Mouse (Mus musculus) testis, postnatal 10 days (tissue): ENCODE results near the gene Tas2r106.

Source experiments
- DNase-seq: peaks from one replicate; pipeline ENCODE4 v3.0.0; 2021; ENCODE audit warnings: low spot score

The Tas2r106 gene

DNA sequence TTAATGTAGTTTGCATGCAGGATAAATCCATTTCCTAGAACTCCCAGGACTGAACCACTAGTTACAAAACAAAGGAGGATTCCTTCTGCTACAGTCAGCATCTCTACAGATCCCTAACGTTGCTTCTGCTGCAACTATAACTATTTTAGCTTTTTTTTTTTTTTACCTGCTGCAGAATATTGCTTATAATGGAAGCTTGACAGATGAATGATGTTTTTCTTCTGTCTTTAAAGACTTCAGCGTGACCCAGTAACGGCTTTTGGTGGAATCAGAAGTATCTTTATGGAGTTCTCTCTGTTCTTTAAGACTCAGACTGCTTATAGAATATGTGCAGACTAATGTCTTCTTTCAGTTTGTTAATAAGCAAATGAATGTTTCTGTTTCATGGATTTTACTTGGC is at the start of gene Tas2r106:
Tas2r106 (minus strand) TSS at position 101 of the 400 bp plus-strand sequence.
- no peak for DNase-seq

DNA sequence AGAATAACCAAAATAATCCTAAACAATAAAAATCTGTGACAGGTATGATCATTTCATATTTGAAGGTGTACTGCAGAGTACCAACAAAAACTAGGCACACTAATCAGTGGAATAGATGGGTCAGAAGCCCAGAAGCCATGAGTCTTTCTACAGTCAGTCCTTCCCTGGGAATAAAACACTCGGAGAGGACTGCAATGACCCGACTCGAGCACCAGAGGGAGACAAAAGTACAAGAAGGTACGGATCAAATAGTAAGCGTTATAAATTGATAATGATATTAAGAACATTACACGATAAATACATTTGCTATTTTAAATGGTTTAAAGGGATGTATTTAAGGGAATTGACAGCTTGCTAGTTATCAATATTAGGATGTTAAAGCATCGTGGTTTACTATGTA is 34.1 kb upstream of the Tas2r106 start:
- no peak for DNase-seq

DNA sequence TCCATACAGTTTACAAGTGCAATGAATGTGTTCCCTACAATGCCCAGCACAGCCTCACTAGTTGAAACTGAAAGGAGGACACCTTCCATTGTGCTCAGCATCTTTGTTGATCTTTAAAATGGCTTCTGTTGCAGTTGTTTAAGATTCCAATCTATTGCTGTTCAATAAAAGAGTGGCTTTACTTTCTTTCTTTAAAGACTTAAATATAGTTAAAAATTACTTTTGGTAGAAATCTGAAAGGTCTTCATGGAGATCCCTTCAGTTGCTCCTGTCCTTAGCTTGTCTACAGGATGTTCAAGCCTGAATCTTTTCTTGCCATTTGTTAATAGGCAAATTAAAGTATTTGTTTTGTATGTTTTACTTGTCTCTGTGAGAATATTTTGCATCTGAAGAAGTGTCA is 11.3 kb upstream of the Tas2r106 start, which contains the start of gene Tas2r114:
Tas2r114 (minus strand) TSS at position 101 of the 400 bp plus-strand sequence.
- DNase-seq, result no peak

DNA sequence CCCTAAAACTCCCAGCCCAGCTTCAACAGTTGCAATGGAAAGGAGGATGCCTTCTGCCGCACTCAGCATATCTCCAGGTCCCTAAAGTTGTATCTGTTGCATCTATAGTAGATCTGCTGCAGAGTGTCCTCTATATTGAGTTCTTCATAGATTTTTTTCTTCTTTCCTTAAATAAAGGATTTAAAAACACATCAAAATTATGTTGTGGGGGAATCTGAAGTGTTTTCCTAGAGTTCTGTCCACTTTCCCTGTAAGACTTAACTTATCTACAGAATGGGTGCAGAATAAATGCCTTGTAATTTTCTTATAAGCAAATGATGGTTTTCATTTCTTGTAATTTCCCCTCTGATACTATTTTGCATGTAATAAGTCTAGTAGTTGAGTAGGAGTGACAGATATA is 8.7 kb upstream of the Tas2r106 start, which contains the start of gene Tas2r105:
Tas2r105 (minus strand) TSS at position 101 of the 400 bp plus-strand sequence.
- no peak for DNase-seq

DNA sequence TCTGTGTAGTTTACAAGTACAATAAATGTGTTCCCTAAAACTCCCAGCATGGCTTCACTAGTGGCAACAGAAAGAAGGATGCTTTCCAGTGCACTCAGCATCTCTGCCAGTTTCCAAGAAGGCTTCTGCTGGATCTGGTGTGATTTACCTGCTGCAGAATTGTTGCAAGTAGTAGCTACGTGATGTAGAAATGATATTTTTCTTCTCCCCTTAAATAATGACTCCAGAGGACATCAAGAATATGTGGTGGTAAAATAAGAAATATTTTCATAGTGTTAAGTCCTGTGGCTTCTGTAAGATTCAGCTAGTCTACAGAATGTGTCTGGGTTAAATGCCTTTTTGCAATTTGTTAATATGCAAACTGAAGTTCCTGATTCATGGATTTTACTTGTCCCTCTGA is 7.0 kb upstream of the Tas2r106 start, which contains the start of gene Tas2r104:
Tas2r104 (minus strand) TSS at position 101 of the 400 bp plus-strand sequence.
- no peak for DNase-seq

- DNase-seq, result no peak
Observed at GRCm38 (mm10) chr6:131660049-131660448, 18.6 kb downstream of the Tas2r106 start, which contains the start of gene Tas2r107. Gene Tas2r107 (minus strand): TSS chr6:131660149.

GRCm38 (mm10) chr6:131630812-131631211 is 47.9 kb downstream of the Tas2r106 start, which contains the start of gene Tas2r130:
Gene Tas2r130 (minus strand): TSS chr6:131630912.
- DNase-seq, result no peak
